Mouse (Mus musculus): ENCODE measurements around the gene Napb.

Gene Napb

GRCm38 (mm10) chr2:148686862-148687261, 45.4 kb downstream of the Napb start:
- DNase-seq: peak; percentile 52

DNA sequence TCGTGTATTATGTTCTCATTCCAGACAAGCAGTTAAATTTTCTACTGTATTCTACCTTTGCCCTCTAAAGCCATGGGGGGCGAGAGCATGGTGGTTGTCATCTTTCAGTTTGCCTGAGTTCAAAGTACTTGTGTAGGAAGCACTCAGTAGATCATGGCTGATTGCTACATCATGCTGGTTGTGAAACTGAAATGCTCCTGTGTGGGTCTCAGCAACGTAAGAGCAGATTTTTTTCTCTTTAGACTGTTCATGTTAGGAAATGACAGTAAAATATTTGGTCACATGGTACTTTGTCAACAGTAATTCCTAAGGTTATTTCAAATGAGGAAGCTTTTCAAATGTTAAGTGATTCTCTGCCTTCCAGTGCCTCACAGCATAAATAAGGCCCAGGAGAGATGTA, 46.6 kb downstream of the Napb start:
- DNase-seq: peak; percentile 39

GRCm38 (mm10) chr2:148684972-148685371, 47.3 kb downstream of the Napb start:
- DNase-seq: no peak

GRCm38 (mm10) chr2:148683031-148683430, 49.2 kb downstream of the Napb start:
- DNase-seq: no peak

DNA sequence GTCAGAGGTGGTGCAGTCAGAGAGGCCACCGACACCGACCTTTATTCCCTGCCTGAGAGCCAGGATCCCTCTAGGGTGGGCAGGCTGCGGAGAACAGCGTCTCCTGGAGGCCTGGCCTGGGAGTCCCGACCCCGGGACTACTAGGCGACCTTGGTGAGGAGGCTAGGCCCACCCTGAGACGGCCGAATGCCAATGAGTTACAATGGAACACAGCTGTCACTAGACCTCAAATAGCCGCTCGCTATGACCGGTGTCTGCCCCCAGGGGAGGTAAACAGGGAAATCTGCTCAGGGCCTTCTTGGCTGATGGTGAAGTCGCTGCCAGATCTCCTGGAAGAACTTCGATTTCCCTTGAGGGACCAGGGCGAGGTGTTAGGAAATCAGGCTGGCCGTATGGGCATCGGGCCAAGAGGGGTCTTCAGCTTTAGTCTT, 50.8 kb downstream of the Napb start:
- DNase-seq: peak; percentile 49

DNA sequence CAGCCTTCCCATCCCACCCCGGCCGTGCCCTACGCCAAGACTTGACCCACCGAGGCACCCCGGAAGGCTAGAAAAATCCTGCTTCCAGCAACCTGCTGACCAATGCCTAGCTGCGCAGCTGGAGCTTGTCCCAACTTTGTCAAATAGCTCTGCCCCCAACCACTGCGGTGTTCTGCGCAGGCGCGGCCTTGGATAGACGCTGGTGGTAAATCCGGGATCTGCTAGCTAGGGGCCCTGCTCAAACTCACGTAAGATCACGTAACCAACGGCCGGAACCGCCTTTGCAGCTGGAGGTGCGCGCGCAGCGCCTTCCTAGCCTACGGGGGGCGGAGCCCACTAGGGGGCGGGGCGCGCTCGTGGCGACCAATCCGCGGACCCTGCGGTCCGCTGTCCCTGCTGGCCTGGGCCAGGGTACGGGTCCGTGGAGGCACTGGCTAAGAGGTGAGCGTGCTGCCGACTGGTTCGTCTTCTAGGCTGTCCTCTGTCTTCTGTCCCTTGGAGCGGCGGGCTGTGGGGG, 51.4 kb downstream of the Napb start, which contains the start of gene Gzf1:
TSS of gene Gzf1 (plus strand) at position 249 of the 517 bp plus-strand sequence.
- DNase-seq: peak; percentile 100

DNA sequence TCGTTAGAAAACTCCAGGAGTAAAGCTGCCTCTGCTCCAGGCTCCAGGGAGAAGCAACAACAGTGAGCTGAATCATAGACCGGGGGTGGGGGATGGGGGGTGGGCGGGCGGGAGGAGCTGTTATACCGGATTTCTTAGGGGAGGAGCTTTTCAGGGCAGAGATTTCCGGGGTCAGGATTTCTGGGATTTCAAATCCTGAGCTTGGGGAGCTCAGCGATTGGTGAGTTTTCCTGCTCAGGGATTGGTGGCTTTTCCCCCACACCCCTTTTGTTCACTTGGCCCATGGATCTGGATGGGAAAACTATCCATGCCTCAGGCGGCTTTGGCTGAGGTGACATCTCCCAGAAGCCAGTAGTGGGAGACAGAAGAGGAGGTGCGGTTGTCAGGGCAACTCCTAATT, 52.9 kb downstream of the Napb start:
- DNase-seq: peak; percentile 26

GRCm38 (mm10) chr2:148677801-148678200, 54.5 kb downstream of the Napb start:
- DNase-seq: peak; percentile 31

DNA sequence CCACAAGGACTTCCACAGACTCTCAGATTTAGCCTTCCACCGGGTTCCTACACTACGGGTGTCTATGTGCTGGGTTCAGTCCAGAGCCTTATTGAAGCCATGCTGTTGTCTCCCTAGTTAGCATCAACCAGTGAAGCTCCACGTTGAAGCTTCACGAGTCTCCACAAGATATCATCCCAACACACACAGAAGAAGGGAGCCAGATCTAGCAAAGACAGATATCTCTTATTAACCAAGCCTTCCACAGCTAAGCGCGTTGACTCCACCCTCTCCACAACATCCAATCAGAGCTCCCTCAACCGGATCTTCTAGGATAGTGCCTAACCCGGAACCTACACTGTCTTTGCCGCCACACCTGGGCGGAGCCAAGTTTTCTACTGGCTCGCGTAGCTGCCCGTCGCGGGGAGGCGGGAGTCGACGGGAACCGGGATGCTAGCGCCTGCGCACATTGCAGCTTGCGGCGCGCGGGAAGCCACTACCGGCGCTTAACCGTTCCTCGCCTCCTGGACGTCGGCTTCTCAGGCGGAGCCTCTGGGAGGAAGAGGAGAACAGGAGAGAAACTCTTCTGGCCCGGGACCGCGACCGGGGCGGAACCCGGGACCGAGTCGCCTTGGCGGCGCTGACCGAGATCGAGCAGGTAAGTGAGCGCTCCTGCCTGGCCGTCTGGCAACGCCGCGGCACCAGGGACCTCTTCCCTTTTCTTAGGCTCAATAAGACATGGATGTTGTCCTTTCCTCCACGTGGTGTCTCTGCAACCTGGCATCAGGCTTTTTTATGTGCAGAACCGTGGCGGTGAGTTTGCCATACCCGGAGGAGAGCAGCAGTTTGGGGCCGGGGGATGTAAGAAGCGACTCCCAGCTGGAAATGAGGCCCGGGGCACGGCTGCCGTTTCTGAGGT, 59.8 kb downstream of the Napb start, which contains the start of gene Nxt1:
TSS of gene Nxt1 (plus strand) at position 403 of the 898 bp plus-strand sequence.
- peak; percentile 100 for DNase-seq

- no peak for DNase-seq
Observed at GRCm38 (mm10) chr2:148663458-148663857, 68.8 kb downstream of the Napb start.

- DNase-seq: peak; percentile 79
Observed at GRCm38 (mm10) chr2:148654961-148655360, 77.3 kb downstream of the Napb start.

GRCm38 (mm10) chr2:148650587-148651357, 81.5 kb downstream of the Napb start:
- no peak for DNase-seq

- no peak for DNase-seq
Observed at GRCm38 (mm10) chr2:148644421-148645000, 87.8 kb downstream of the Napb start.

Data from lung, postnatal 14 days (tissue).